Mouse (Mus musculus): ENCODE results near the gene 4931428L18Rik. TPM values are rescaled to one million over a fixed set of nuclear protein-coding genes. Genes with fewer than 3 reads are reported as not detected.

The 4931428L18Rik gene
- polyA plus RNA-seq, 1 experiment from 2014 or later: not detected

DNA sequence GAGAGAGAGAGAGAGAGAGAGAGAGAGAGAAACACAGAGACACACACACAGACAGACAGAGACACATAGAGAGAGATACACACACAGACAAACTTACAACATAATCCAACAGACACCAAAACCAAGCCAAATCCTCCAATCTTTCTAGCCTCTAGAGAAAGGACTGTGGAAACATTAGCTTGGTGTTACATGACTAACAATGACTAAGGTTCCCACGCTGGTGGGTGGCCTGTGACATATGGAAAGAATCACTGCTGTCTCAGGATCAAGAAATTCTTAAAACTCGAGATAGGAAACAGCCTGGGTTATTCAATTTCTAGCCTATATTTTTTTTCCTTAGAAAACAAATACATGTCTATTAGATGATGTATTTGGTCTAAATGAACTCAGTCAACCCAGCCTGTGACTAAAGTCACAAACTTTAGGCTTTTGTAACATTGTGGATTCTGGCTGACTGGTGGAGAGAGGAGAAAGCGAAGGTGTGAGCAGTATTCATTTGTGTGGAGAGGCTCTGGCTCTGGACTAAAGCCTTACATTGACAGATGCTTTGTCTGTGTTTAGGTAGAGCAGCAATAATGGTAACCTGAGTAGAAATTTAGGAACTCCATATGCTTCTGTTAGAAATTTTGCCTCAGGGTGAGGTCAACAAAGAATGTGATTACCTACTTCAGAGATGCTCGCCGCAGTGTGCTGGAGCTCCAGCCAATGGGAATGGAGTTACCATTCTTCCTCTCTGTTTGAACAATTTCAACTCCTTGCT is 126.6 kb downstream of the 4931428L18Rik start:
- ATAC-seq (ENCODE audit: low read depth) (peak; percentile 77), DNase-seq (ENCODE audit: low spot score) (peak; percentile 65)
- H3K9ac ChIP-seq (ENCODE audit: low read depth, low read length): no peak overlapping the region
- H3K4me2 ChIP-seq (ENCODE audit: low read depth, low read length): no peak overlapping the region
- H3K36me3 ChIP-seq (ENCODE audit: control insufficient read depth, insufficient read depth, low read length): no peaks in the 10 kb centered on the region
- 24% methylated on average over 5 of the region's 5 CpGs for WGBS
- no peaks in the 10 kb centered on the region for H3K9me3 ChIP-seq (ENCODE audit: control insufficient read depth, low read length)
- H3K27me3 ChIP-seq (replicated peaks; ENCODE audit: control insufficient read depth, insufficient read depth, low read length): no peaks in the 10 kb centered on the region
- H3K27ac ChIP-seq (replicated peaks; ENCODE audit: low read depth, low read length): no peak overlapping the region
- no peak overlapping the region for H3K4me3 ChIP-seq (ENCODE audit: low read depth, low read length)
- H3K4me1 ChIP-seq (ENCODE audit: control insufficient read depth, insufficient read depth, low read length): peaks cover 3% of the 10 kb centered on the region; the same call in 1 of the 2 replicates

DNA sequence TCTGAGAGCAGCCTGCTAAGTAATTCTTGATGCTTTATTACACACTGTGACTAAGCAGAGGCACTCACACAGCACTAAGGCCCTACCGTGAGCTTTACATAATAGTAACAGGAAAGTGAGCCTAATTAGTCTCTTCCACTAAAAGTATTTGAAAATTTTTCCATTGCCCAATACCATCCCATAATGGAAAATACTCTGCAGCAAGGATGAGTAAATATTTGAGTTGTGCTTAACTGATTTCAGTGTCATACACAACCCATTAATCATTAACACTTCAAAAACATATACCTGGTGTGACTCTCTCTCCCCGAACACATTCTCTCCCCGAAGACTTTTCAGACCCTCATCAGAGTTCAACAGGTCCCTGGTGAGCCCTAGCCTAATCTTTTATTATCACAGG is 127.7 kb downstream of the 4931428L18Rik start:
- Histone ChIP-seq H3K4me2 (ENCODE audit: low read depth, low read length) (no peak overlapping the region), H3K36me3 (ENCODE audit: control insufficient read depth, insufficient read depth, low read length) (no peaks in the 10 kb centered on the region), H3K27ac (replicated peaks; ENCODE audit: low read depth, low read length) (no peak overlapping the region), H3K9ac (ENCODE audit: low read depth, low read length) (no peak overlapping the region), H3K27me3 (replicated peaks; ENCODE audit: control insufficient read depth, insufficient read depth, low read length) (no peaks in the 10 kb centered on the region), H3K4me3 (ENCODE audit: low read depth, low read length) (no peak overlapping the region), H3K4me1 (ENCODE audit: control insufficient read depth, insufficient read depth, low read length) (peaks cover 3% of the 10 kb centered on the region; the same call in 1 of the 2 replicates), H3K9me3 (ENCODE audit: control insufficient read depth, low read length) (no peaks in the 10 kb centered on the region)
- ATAC-seq (ENCODE audit: low read depth): no peak
- WGBS: 61% methylated on average over 3 of the region's 3 CpGs
- DNase-seq (ENCODE audit: low spot score): no peak

DNA sequence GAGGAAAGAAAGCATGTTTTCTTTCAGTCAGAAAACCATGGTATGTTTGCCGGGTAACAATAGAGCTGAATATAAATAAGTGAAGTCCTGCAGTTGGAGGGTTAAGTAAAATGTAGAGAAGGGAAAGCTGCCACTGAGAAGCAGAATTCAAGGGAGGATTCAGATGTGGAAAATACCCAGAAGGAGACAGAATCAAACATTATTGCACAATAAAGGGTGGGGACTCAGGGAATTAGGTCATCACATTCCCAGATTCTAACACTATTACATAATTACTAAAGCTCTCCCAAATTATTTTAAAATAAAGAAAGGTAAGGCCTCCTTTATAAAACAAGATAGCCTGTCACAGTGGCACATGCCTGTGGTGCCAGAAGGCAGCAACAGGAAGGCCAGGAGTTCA is 128.5 kb downstream of the 4931428L18Rik start:
- H3K4me1 ChIP-seq (ENCODE audit: control insufficient read depth, insufficient read depth, low read length): peaks cover 3% of the 10 kb centered on the region; the same call in 1 of the 2 replicates
- no peaks in the 10 kb centered on the region for H3K9me3 ChIP-seq (ENCODE audit: control insufficient read depth, low read length)
- no peak overlapping the region for H3K4me3 ChIP-seq (ENCODE audit: low read depth, low read length)
- WGBS: 65% methylated on average over 1 of the region's 1 CpGs
- H3K36me3 ChIP-seq (ENCODE audit: control insufficient read depth, insufficient read depth, low read length): no peaks in the 10 kb centered on the region
- DNase-seq (ENCODE audit: low spot score) (no peak), ATAC-seq (ENCODE audit: low read depth) (no peak)
- H3K27me3 ChIP-seq (replicated peaks; ENCODE audit: control insufficient read depth, insufficient read depth, low read length): no peaks in the 10 kb centered on the region
- no peak overlapping the region for H3K4me2 ChIP-seq (ENCODE audit: low read depth, low read length)
- no peak overlapping the region for H3K9ac ChIP-seq (ENCODE audit: low read depth, low read length)
- H3K27ac ChIP-seq (replicated peaks; ENCODE audit: low read depth, low read length): no peak overlapping the region

DNA sequence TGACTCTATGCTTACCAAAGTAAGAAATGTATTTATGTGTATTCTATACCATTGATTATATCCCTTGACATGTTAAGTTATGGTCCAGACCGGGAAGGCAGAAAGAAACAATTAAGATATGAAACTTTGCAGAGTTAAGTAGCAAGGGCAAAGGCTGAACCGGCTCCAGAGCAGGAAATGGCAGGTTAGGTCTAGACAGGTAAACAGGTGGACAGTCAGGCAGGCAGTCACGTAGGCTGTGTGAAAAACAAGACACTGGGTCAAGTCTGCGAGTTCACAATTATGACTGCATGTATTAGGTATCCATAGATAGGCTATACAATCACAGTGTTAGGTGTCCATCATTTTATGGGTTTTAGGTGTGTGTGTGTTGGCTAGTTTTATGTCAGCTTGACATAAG is 133.8 kb downstream of the 4931428L18Rik start:
- Histone ChIP-seq H3K4me1 (ENCODE audit: control insufficient read depth, insufficient read depth, low read length) (no peaks in the 10 kb centered on the region), H3K27ac (replicated peaks; ENCODE audit: low read depth, low read length) (no peak overlapping the region), H3K9me3 (ENCODE audit: control insufficient read depth, low read length) (no peaks in the 10 kb centered on the region), H3K27me3 (replicated peaks; ENCODE audit: control insufficient read depth, insufficient read depth, low read length) (no peaks in the 10 kb centered on the region), H3K4me3 (ENCODE audit: low read depth, low read length) (no peak overlapping the region), H3K36me3 (ENCODE audit: control insufficient read depth, insufficient read depth, low read length) (no peaks in the 10 kb centered on the region), H3K9ac (ENCODE audit: low read depth, low read length) (no peak overlapping the region), H3K4me2 (ENCODE audit: low read depth, low read length) (no peak overlapping the region)
- no peak for ATAC-seq (ENCODE audit: low read depth)
- DNase-seq (ENCODE audit: low spot score): no peak
- WGBS: 82% methylated on average over 4 of the region's 4 CpGs

DNA sequence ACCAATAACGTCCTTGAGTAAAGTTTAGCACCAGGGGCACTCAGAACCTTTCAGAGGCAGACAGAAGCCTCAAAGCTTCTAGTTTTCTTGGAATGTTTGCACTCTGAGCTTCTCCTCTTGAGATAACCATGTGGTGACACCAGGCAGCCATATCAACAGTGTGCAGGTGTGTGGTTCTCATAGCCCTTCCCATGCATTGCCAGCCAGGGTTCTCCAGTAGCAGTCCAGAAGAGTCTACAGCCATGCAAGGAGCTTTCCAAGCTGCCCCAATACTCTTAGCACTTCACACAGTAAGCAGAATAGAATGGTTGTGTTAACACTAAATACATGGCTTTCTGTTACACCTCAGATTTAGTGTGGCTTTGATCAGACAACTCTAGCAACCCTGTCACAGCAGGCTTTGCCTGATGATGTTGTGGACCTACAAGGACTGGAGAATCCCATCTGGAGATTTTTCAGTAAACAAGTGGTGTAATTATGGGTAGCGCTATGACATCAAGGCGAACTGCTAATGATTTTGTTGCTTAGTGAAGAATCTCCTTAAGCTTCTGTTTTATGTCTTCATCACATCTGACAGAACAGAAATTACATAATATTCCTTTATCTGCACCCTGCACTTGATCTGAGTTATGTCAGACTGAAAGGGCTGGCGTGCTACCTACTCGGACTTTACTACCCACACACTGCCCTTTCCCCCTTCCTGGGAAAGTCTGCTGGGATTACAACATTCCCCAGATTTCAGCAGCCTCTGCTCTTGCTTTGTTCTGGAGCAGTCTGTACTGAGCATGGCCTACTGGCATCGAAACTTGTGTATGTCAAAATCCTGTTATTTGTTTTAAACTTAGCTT is 149.7 kb downstream of the 4931428L18Rik start:
- WGBS: 61% methylated on average over 6 of the region's 6 CpGs
- Histone ChIP-seq H3K4me2 (ENCODE audit: low read depth, low read length) (no peak overlapping the region), H3K27ac (replicated peaks; ENCODE audit: low read depth, low read length) (no peak overlapping the region), H3K4me1 (ENCODE audit: control insufficient read depth, insufficient read depth, low read length) (no peaks in the 10 kb centered on the region), H3K9ac (ENCODE audit: low read depth, low read length) (no peak overlapping the region), H3K36me3 (ENCODE audit: control insufficient read depth, insufficient read depth, low read length) (no peaks in the 10 kb centered on the region), H3K9me3 (ENCODE audit: control insufficient read depth, low read length) (no peaks in the 10 kb centered on the region), H3K4me3 (ENCODE audit: low read depth, low read length) (no peak overlapping the region), H3K27me3 (replicated peaks; ENCODE audit: control insufficient read depth, insufficient read depth, low read length) (no peaks in the 10 kb centered on the region)
- peak; percentile 30; the same call in 1 of the 2 replicates for ATAC-seq (ENCODE audit: low read depth)
- no peak for DNase-seq (ENCODE audit: low spot score)

DNA sequence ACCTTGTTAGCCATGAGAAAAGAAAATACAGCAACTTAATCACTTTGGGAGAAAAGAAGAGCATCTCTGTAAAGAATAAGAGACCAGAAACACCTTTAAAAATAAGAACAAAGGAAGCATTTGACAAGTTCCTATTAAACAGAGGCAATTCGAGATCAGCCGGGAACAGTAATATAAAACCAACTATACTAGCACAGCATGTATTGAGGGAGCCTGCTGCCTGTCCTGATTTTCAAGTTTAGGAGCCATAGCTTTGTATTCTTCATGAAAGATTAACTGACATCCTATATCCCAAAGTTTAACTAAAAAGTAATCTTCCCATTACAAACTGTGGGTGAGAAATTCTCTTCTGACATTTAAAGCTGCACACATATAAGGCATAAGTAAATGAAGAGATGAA is 151.3 kb downstream of the 4931428L18Rik start:
- 80% methylated on average over 2 of the region's 2 CpGs for WGBS
- H3K27ac ChIP-seq (replicated peaks; ENCODE audit: low read depth, low read length): no peak overlapping the region
- no peaks in the 10 kb centered on the region for H3K27me3 ChIP-seq (replicated peaks; ENCODE audit: control insufficient read depth, insufficient read depth, low read length)
- no peaks in the 10 kb centered on the region for H3K9me3 ChIP-seq (ENCODE audit: control insufficient read depth, low read length)
- peak; percentile 93; the same call in 1 of the 2 replicates for ATAC-seq (ENCODE audit: low read depth)
- H3K4me1 ChIP-seq (ENCODE audit: control insufficient read depth, insufficient read depth, low read length): no peaks in the 10 kb centered on the region
- DNase-seq (ENCODE audit: low spot score): peak; percentile 43
- no peak overlapping the region for H3K4me3 ChIP-seq (ENCODE audit: low read depth, low read length)
- no peak overlapping the region for H3K9ac ChIP-seq (ENCODE audit: low read depth, low read length)
- no peaks in the 10 kb centered on the region for H3K36me3 ChIP-seq (ENCODE audit: control insufficient read depth, insufficient read depth, low read length)
- H3K4me2 ChIP-seq (ENCODE audit: low read depth, low read length): no peak overlapping the region

DNA sequence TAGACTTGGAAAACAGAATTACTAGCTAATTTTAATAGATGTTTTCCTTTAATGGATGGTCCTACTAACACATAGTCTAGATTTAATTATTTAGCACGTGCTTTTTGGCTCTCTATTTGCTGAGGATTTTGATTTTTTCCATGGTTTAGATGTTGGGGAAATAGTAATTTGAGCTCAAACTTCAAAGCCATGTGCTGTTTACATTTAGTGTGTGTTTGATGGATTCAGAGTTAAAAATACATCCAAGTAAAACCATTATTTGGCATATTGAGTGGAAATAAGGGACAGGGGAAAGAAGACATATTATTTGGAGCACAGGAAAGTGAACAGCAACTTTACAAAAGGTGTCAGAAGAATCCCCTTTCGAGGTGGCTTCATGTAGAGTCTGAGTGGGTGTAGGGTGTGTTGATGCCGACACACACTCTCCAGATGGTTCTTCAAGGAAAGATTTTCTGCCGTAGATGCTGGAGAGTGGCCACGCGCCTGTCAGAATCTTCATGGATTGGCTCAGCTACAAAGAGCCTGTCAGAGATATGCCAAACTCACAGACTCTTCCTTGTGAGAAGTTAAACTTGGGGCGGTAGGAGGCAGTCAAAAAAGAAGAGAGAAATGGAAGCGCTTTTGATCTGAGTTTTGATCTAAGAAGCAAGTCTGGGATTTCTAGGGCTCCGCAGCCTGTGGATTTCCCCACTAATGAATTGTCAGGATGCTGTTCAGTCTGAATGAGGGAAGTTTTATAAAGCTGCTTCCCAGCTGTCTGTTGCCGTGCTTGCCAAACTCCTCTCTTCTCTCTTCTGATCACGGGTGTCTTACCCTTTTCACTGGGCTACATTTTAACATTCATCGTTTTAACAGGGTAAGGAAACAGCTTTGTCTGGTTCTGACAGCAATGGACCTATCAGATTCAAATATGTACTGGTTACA is 157.4 kb downstream of the 4931428L18Rik start:
- DNase-seq (ENCODE audit: low spot score) (no peak), ATAC-seq (ENCODE audit: low read depth) (no peak)
- H3K4me3 ChIP-seq (ENCODE audit: low read depth, low read length): no peak overlapping the region
- H3K9me3 ChIP-seq (ENCODE audit: control insufficient read depth, low read length): no peaks in the 10 kb centered on the region
- no peaks in the 10 kb centered on the region for H3K4me1 ChIP-seq (ENCODE audit: control insufficient read depth, insufficient read depth, low read length)
- no peak overlapping the region for H3K9ac ChIP-seq (ENCODE audit: low read depth, low read length)
- H3K27ac ChIP-seq (replicated peaks; ENCODE audit: low read depth, low read length): no peak overlapping the region
- H3K36me3 ChIP-seq (ENCODE audit: control insufficient read depth, insufficient read depth, low read length): no peaks in the 10 kb centered on the region
- 72% methylated on average over 12 of the region's 12 CpGs for WGBS
- H3K4me2 ChIP-seq (ENCODE audit: low read depth, low read length): no peak overlapping the region
- no peaks in the 10 kb centered on the region for H3K27me3 ChIP-seq (replicated peaks; ENCODE audit: control insufficient read depth, insufficient read depth, low read length)

DNA sequence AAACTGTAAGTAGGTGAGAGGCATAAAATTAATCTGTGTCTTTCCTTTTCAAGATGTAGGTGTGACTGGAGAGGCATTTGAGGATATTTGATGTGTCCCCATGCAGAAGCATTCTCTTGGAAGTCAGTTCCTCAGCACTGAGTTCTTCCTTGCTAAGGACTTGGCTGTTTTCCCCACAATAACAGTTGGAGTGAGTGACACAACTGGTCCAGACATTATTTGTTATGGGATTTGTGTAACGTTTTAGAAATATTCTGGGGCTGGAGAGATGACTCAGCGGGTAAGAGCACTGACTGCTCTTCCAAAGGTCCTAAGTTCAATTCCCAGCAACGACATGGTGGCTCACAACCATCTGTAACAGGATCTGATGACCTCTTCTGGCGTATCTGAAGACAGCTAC is 162.7 kb downstream of the 4931428L18Rik start:
- no peaks in the 10 kb centered on the region for H3K27me3 ChIP-seq (replicated peaks; ENCODE audit: control insufficient read depth, insufficient read depth, low read length)
- 75% methylated on average over 4 of the region's 4 CpGs for WGBS
- H3K4me2 ChIP-seq (ENCODE audit: low read depth, low read length): no peak overlapping the region
- H3K9me3 ChIP-seq (ENCODE audit: control insufficient read depth, low read length): no peaks in the 10 kb centered on the region
- DNase-seq (ENCODE audit: low spot score) (no peak), ATAC-seq (ENCODE audit: low read depth) (no peak)
- no peaks in the 10 kb centered on the region for H3K4me1 ChIP-seq (ENCODE audit: control insufficient read depth, insufficient read depth, low read length)
- H3K9ac ChIP-seq (ENCODE audit: low read depth, low read length): no peak overlapping the region
- no peak overlapping the region for H3K27ac ChIP-seq (replicated peaks; ENCODE audit: low read depth, low read length)
- no peak overlapping the region for H3K4me3 ChIP-seq (ENCODE audit: low read depth, low read length)
- no peaks in the 10 kb centered on the region for H3K36me3 ChIP-seq (ENCODE audit: control insufficient read depth, insufficient read depth, low read length)
